In genomic region chr9:8032847-8033246, GRCm38 (mm10) we compare ENCODE assay signal across 12 mouse cellular contexts. TPM values are rescaled to one million over a fixed set of nuclear protein-coding genes. Genes with fewer than 3 reads are reported as not detected.
A peak's percentile ranks its signal among the peaks of the same experiment; 100 is the strongest.
DNase-seq lines count a peak whose midpoint lies in the region; ATAC-seq lines count a peak whose summit lies in the region.
"Had no signal": no experiment of that assay in that cellular context is flagged by ENCODE, and none has a peak within 500 bp of the region (broad histone marks: within the 10 kb centered on the region; RNA-seq: fewer than 3 reads in every experiment).

No protein-coding gene starts in this region.

- H3K27me3 ChIP-seq in kidney, embryonic 15.5 days: no peaks in the 10 kb centered on the region
- no peaks in the 10 kb centered on the region for H3K27me3 ChIP-seq in embryonic facial prominence, embryonic 10.5 days (replicated peaks; ENCODE audit: low read depth, poor library complexity, severe bottlenecking)
- H3K27me3 ChIP-seq in forebrain, embryonic 16.5 days (replicated peaks; ENCODE audit: control insufficient read depth, insufficient read depth, low read length): no peaks in the 10 kb centered on the region
- H3K27me3 ChIP-seq: liver, embryonic 15.5 days had no signal

- peak; percentile 46; the same call in 1 of the 2 replicates for ATAC-seq in kidney, embryonic 15.5 days (replicated peaks; ENCODE audit: low FRiP score)
- ATAC-seq in forebrain, embryonic 16.5 days: 0 out of 2 replicates have a peak, but pooled peaks have one; percentile 22
- no peak for ATAC-seq in activated CD4-positive, CD25-positive, alpha-beta regulatory T cell, adult 4 months

- peaks cover 5% of the 10 kb centered on the region for H3K4me1 ChIP-seq in kidney, embryonic 15.5 days
- H3K4me1 ChIP-seq in embryonic facial prominence, embryonic 10.5 days: peaks cover 8% of the 10 kb centered on the region
- H3K4me1 ChIP-seq in forebrain, embryonic 16.5 days (replicated peaks; ENCODE audit: control insufficient read depth, insufficient read depth, low read length): 0 out of 2 replicates have a peak, but pooled peaks cover 3% of the 10 kb centered on the region
- H3K4me1 ChIP-seq: liver, embryonic 15.5 days had no signal

- H3K9me3 ChIP-seq in kidney, embryonic 15.5 days (replicated peaks): no peaks in the 10 kb centered on the region
- no peaks in the 10 kb centered on the region for H3K9me3 ChIP-seq in embryonic facial prominence, embryonic 10.5 days
- no peaks in the 10 kb centered on the region for H3K9me3 ChIP-seq in forebrain, embryonic 16.5 days (ENCODE audit: control insufficient read depth, low read length)
- H3K9me3 ChIP-seq: liver, embryonic 15.5 days had no signal

- H3K36me3 ChIP-seq in kidney, embryonic 15.5 days: no peaks in the 10 kb centered on the region
- H3K36me3 ChIP-seq in embryonic facial prominence, embryonic 10.5 days (replicated peaks): no peaks in the 10 kb centered on the region; the same call in 1 of the 2 replicates
- no peaks in the 10 kb centered on the region for H3K36me3 ChIP-seq in forebrain, embryonic 16.5 days (ENCODE audit: control insufficient read depth, insufficient read depth)
- H3K36me3 ChIP-seq: liver, embryonic 15.5 days had no signal

- DNase-seq in embryo, embryonic 10 days (ENCODE audit: low spot score): peak; percentile 38
- no peak for DNase-seq in embryo, embryonic 10.5 days (ENCODE audit: low spot score)
- no peak for DNase-seq in kidney, adult 9 months
- peak; percentile 21 for DNase-seq in embryonic facial prominence, embryonic 10.5 days (ENCODE audit: low spot score)
- no peak for DNase-seq in right cerebral cortex, postnatal 36 days (ENCODE audit: low spot score in 2 of 2)
- DNase-seq: cerebellum, adult 11-12 months; right cerebral cortex, postnatal 4 days had no signal

- 76% methylated on average over 5 of the region's 5 CpGs for WGBS in kidney, embryonic 15.5 days
- WGBS in embryonic facial prominence, embryonic 10.5 days: 81% methylated on average over 5 of the region's 5 CpGs
- 57% methylated on average over 5 of the region's 5 CpGs for WGBS in forebrain, embryonic 16.5 days

- no peak overlapping the region for H3K4me2 ChIP-seq in kidney, embryonic 15.5 days
- H3K4me2 ChIP-seq in forebrain, embryonic 16.5 days (ENCODE audit: low read length): no peak overlapping the region
- H3K4me2 ChIP-seq: liver, embryonic 15.5 days had no signal

- H3K4me3 ChIP-seq in kidney, embryonic 15.5 days (replicated peaks): no peak overlapping the region
- H3K4me3 ChIP-seq in embryonic facial prominence, embryonic 10.5 days: no peak overlapping the region
- no peak overlapping the region for H3K4me3 ChIP-seq in forebrain, embryonic 16.5 days (replicated peaks; ENCODE audit: low read length)
- H3K4me3 ChIP-seq: layer of hippocampus, adult 2 months; liver, embryonic 15.5 days had no signal

- H3K27ac ChIP-seq in kidney, embryonic 15.5 days: no peak overlapping the region
- H3K27ac ChIP-seq in embryonic facial prominence, embryonic 10.5 days (replicated peaks): no peak overlapping the region
- no peak overlapping the region for H3K27ac ChIP-seq in forebrain, embryonic 16.5 days (ENCODE audit: low read length)
- H3K27ac ChIP-seq: layer of hippocampus, adult 2 months; liver, embryonic 15.5 days had no signal

- H3K9ac ChIP-seq in kidney, embryonic 15.5 days: no peak overlapping the region
- H3K9ac ChIP-seq in forebrain, embryonic 16.5 days (replicated peaks; ENCODE audit: low read depth, low read length): no peak overlapping the region
- H3K9ac ChIP-seq: liver, embryonic 15.5 days had no signal

RNA-seq across cellular contexts. Expression of gene Cfap300, which starts 9.8 kb away (rescaled TPM):
- polyA plus RNA-seq in kidney, embryonic 15.5 days (2015; fragmentation: Nextera tagmentation; extraction: Ambion mirVana): 11.2 and 12.0 TPM in 2 replicates
- polyA plus RNA-seq in embryonic facial prominence, embryonic 10.5 days (2016; fragmentation: Nextera tagmentation; extraction: Ambion mirVana): 18.2 and 19.9 TPM in 2 replicates
- polyA plus RNA-seq in forebrain, embryonic 16.5 days (2015; fragmentation: Nextera tagmentation; extraction: Ambion mirVana): 15.7 and 15.9 TPM in 2 replicates
- polyA plus RNA-seq in activated CD4-positive, CD25-positive, alpha-beta regulatory T cell, adult 4 months (2017; shearing (Covaris generic)): under 1 TPM; 0.41 to 0.98 TPM

RNA-seq across cellular contexts. Expression of gene Yap1, which starts 28.5 kb away (rescaled TPM):
- polyA plus RNA-seq in kidney, embryonic 15.5 days (2015; fragmentation: Nextera tagmentation; extraction: Ambion mirVana): 38.0 and 40.0 TPM in 2 replicates
- 40.6 and 42.9 TPM in 2 replicates for polyA plus RNA-seq in embryonic facial prominence, embryonic 10.5 days (2016; fragmentation: Nextera tagmentation; extraction: Ambion mirVana)
- 7.7 and 8.0 TPM in 2 replicates for polyA plus RNA-seq in forebrain, embryonic 16.5 days (2015; fragmentation: Nextera tagmentation; extraction: Ambion mirVana)
- not detected for polyA plus RNA-seq in activated CD4-positive, CD25-positive, alpha-beta regulatory T cell, adult 4 months (2017; shearing (Covaris generic))

Comparison
In these comparisons a context has a peak if more than half of its experiments do, and no peak if none do; other contexts are left out.
1. DNase-seq: peak in embryo, embryonic 10 days (single experiment) and embryonic facial prominence, embryonic 10.5 days (single experiment); none in embryo, embryonic 10.5 days (single experiment), kidney, adult 9 months (single experiment) and right cerebral cortex, postnatal 36 days (0 of 2).